Mouse (Mus musculus) stomach, postnatal 0 days (tissue): ENCODE data around the gene Syt1.

Source experiments
- CTCF ChIP-seq: IDR thresholded peaks from 2 replicates; pipeline ENCODE4 v1.5.1; 2016; ENCODE audit warnings: antibody characterized with exemption, low read depth, mild to moderate bottlenecking, moderate library complexity
- EP300 ChIP-seq: optimal IDR thresholded peaks from 2 replicates; pipeline ENCODE3; 2016; ENCODE audit warnings: antibody characterized with exemption

- TF ChIP-seq CTCF (no peak), EP300 (no peak)
These were observed 114.3 kb downstream of the Syt1 start for GRCm38 (mm10) chr10:108896529-108896928.
